Mouse (Mus musculus): ENCODE results near the gene Slc23a2. TPM values are rescaled to one million over a fixed set of nuclear protein-coding genes. Genes with fewer than 3 reads are reported as not detected.
A peak's percentile ranks its signal among the peaks of the same experiment; 100 is the strongest.

The Slc23a2 gene
- total RNA-seq, 2 experiments from 2014 or later = 125 to 132 TPM

DNA sequence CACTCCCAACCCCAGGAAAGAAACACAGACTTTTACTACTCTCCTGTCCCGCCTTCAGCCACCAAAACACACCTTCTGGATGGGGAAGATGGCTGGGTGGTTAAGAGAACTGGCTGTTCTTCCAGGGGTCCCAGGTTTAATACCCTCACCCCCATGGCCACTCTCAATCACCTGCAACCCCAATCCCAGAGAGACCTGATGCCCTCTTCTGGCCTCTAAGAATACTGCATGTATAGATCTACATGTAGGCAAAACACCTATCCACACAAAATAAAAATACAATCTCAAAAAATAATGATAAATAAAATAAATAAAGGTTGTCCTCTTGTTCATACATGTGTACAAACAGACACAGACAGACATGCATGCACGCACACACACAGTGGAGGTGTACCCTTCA, 5.8 kb downstream of the Slc23a2 start:
- intact Hi-C loops (cut with DNase I) = no loop called here
- DNase-seq (ENCODE audit: low spot score in 2 of 2) = no peak

DNA sequence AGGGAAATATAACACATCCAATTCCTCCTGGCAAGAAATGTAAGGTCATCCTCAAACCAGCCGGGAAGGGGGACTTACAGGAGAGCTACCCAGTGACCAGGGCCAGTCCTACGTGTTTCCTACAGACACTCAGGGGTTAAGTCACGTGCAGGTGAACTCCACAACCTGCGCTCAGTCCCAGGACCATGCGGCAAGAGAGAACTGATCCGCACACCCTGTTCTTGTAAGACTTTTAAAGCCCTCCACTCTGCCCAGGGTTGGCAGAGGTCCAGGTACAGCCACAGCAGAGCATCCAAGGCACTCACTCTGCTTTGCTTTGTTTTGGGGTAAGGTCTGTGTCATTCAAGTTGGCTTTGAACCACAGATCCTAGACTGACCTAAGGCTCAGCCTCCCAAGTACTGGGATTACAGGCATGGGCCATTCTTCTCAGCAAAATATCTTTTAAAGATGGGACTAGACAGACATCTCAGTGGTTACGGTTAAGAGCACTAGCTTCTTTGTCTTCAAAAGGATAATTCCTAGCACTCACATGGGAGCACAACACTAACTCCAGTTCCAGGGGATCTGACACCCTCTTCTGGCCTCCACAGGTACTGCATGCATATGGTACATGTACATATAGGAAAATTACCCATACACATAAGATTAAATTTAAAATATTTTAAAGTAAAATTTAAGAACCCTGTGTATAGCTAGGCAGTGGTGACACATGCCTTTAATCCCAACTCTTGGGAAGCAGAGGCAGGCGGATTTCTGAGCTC, 8.9 kb downstream of the Slc23a2 start:
- peak; percentile 57 to 76 for DNase-seq (ENCODE audit: low spot score in 2 of 2)

DNA sequence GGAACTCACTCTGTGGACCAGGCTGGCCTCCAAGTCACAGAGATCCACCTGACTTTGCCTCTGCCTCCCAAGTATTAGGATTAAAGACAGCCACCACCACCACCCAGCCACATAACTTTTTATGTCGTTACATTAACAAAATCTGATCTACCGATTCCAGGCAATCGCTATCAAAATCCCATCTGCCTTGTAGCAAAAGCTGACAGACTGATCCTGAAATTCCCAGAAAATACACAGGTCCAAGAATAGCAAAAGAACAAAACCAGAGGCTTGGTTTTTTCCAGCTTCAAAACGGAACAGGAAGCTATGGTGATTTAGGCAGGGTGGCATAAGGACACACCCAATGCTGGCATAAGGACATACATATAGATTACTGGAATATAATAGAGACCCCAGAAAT, 10.2 kb downstream of the Slc23a2 start:
- DNase-seq (ENCODE audit: low spot score in 2 of 2) = no peak

More for the DNA sequence above, 8.9 kb downstream of the Slc23a2 start:
- intact Hi-C loops (cut with DNase I) = no loop called here

DNA sequence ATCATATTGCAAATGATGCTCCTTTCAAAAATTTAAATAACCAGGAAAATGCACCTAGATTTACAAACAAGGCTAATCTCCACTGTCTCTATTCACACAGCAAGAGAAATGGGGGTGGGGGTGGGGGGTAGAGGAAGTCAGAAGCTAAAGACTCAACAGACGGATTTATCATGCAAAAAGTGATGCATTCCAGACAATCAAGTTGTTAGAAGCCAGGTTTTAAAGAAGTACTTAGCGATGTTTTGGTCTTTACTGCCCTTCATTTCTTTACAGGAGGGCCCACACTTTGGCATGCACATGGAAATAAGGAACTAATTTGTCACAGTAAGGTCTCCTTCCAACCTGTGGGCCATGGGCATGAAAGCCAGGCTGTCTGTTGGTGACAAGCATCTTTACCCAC, 11.5 kb downstream of the Slc23a2 start:
- DNase-seq (ENCODE audit: low spot score in 2 of 2) = no peak
- intact Hi-C loops (cut with DNase I) = no loop called here

More for the DNA sequence above, 10.2 kb downstream of the Slc23a2 start:
- intact Hi-C loops (cut with DNase I) = no loop called here

DNA sequence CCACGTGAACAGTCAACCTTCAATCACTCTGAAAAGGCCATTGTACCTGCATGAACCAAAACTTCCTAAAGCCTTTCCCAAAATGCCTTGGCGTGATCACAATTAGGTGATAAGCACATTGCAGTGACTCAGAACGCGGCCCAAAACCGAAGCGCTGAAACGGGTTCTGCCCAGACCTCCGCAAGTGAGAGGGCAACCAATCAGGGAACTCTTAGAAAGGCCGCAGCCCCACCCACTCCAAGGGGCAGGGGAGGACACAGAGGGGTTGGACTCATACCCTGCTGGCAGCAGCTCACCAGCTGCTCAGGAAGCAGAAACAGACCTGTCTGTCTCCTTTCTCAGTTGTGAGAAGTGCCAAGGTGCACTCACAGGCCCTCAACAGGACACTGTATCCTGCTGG, 13.6 kb downstream of the Slc23a2 start:
- no peak for DNase-seq (ENCODE audit: low spot score in 2 of 2)

GRCm38 (mm10) chr2:132129980-132130379, 14.9 kb downstream of the Slc23a2 start:
- no peak for DNase-seq (ENCODE audit: low spot score in 2 of 2)
- intact Hi-C loops (cut with DNase I) = no loop called here

More for the DNA sequence above, 13.6 kb downstream of the Slc23a2 start:
- intact Hi-C loops (cut with DNase I) = no loop called here

GRCm38 (mm10) chr2:132129247-132129646, 15.7 kb downstream of the Slc23a2 start:
- no peak for DNase-seq (ENCODE audit: low spot score in 2 of 2)
- intact Hi-C loops (cut with DNase I) = no loop called here

- no peak for DNase-seq (ENCODE audit: low spot score in 2 of 2)
- intact Hi-C loops (cut with DNase I) = no loop called here
Observed at GRCm38 (mm10) chr2:132127904-132128303, 17.0 kb downstream of the Slc23a2 start.

GRCm38 (mm10) chr2:132126292-132126691, 18.6 kb downstream of the Slc23a2 start:
- DNase-seq (ENCODE audit: low spot score in 2 of 2) = no peak
- intact Hi-C loops (cut with DNase I) = no loop called here

DNA sequence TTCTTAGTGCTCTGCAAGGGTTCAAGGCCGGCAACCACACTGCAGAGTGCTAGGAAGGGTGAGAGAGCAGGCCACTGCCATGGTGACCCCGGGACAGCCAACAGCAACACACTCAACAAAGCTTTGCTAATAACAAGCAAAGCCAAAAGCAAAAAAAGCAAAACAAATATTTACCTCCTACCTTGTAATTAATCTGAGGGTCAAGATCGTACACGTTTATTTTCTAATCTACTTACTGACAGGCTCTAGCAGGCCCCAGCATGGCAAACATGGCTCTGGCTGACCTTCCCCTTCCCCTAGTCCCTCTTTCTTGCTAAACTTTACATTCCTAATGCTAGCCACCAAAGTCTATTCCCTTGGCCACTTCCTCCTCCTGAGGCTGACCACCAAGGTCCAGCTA, 21.8 kb downstream of the Slc23a2 start:
- intact Hi-C loops (cut with DNase I) = no loop called here
- DNase-seq (ENCODE audit: low spot score in 2 of 2) = no peak

GRCm38 (mm10) chr2:132121050-132121449, 23.9 kb downstream of the Slc23a2 start:
- DNase-seq (ENCODE audit: low spot score in 2 of 2) = no peak
- intact Hi-C loops (cut with DNase I) = no loop called here

GRCm38 (mm10) chr2:132118646-132119045, 26.3 kb downstream of the Slc23a2 start:
- no peak for DNase-seq (ENCODE audit: low spot score in 2 of 2)
- intact Hi-C loops (cut with DNase I) = no loop called here

GRCm38 (mm10) chr2:132115936-132116335, 29.0 kb downstream of the Slc23a2 start:
- intact Hi-C loops (cut with DNase I) = no loop called here

GRCm38 (mm10) chr2:132115344-132115743, 29.6 kb downstream of the Slc23a2 start:
- no peak for DNase-seq (ENCODE audit: low spot score in 2 of 2)
- intact Hi-C loops (cut with DNase I) = no loop called here

More at GRCm38 (mm10) chr2:132115936-132116335, 29.0 kb downstream of the Slc23a2 start:
- no peak for DNase-seq (ENCODE audit: low spot score in 2 of 2)

DNA sequence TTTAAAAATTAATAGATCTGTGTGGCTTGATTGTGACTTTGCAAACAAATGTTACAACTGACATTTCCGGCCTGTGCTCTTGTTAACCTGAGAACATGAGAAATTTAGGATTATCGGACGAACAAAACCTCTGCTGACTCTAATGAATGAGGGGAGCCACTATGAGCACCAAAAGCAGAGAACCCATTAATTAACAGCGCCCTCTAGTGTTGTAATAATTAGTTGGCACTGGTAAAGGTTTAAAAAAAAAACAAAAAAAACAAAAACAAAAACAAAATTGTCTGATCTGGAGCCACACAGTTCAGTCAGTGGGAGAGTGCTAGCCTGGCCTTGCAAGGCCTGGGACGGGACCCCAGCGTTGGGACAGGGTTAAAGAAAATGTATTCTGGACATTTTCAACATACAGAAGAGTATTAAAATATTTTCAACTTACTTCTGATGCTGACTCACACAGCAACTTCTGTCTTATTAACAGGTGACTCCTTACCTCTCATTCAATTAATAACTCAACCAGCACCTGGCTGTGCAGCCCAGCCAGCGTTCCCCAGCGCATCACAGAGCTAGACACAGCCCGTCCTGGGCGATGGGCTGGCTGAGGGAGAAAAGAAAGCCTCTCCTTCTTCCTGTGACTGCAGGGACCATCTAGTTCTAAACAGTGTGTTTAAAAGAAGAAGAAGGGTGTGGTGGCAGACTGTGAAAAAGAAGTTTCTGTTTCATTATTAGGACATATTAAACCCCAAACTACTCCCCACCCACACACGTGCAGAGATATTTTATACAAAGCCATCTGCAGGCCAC, 30.7 kb downstream of the Slc23a2 start:
- intact Hi-C loops (cut with DNase I) = loop anchor here (5.0 kb wide), 1 partner anchor 132 kb away; no protein-coding TSS in a partner anchor
- DNase-seq (ENCODE audit: low spot score in 2 of 2) = peak in 1 of 2 experiments; percentile 32

GRCm38 (mm10) chr2:132112319-132112718, 32.6 kb downstream of the Slc23a2 start:
- intact Hi-C loops (cut with DNase I) = loop anchor here (5.0 kb wide), 1 partner anchor 130 kb away; no protein-coding TSS in a partner anchor

DNA sequence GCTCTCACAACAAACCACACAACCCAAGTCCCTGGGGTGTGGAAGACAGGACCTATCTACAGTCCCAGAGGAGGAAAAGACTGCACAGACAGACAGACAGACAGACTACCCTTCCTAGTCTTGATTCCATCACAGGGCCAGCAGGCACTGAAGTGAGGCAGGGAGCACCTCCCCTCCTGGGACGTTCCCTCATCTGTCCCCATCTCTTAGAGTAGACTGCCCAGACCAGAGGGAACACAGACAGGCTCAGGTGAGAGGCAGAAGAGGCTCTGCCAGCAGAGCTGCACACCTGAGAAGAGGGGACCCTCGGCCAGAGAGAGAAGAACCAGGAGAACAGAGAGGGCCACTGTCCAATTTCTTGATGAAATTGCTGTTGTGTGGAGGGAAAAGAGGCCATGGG, 33.0 kb downstream of the Slc23a2 start:
- DNase-seq (ENCODE audit: low spot score in 2 of 2) = no peak
- intact Hi-C loops (cut with DNase I) = loop anchor here (5.0 kb wide), 1 partner anchor 130 kb away; no protein-coding TSS in a partner anchor

More at GRCm38 (mm10) chr2:132112319-132112718, 32.6 kb downstream of the Slc23a2 start:
- no peak for DNase-seq (ENCODE audit: low spot score in 2 of 2)

DNA sequence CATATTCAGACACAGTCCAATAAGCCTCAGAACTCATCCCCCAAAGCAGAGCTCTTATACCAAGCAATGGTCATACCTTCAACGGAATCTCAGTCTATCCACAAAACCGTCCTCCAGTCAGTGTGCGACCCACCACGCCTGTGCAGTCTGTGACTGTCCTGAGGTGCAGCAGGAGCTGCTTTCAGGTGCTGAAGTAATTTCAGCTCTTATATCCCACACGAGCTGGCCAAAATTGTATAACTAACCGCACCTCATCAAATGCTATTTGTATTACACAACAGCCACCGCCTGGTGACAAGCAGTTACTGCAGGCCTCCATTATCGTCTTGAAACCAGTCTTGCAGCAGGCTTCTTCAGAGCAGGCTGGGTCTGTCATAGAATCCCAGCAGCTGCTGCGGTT, 33.6 kb downstream of the Slc23a2 start:
- intact Hi-C loops (cut with DNase I) = loop anchor here (5.0 kb wide), 1 partner anchor 129 kb away; no protein-coding TSS in a partner anchor
- peak; percentile 79 to 92 for DNase-seq (ENCODE audit: low spot score in 2 of 2)

DNA sequence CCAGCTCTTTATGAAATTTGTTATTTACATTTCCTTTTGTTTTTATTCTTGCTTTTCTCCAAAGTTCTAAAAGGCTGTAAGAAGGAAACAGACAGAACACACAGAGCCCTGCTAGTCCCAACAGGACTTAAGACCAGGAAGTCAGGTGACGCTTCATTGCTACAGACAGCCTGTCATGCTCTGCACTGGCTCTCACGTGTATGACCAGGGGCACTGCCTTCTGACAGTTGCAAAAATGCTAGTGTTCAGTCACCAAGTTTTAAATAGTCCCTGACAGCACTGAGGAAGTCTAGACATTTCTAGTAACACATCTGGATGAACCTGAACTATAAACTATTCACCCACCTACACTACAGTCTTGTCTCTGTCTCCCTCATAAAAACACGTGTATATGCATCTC, 34.2 kb downstream of the Slc23a2 start:
- intact Hi-C loops (cut with DNase I) = loop anchor here (5.0 kb wide), 1 partner anchor 128 kb away; no protein-coding TSS in a partner anchor
- DNase-seq (ENCODE audit: low spot score in 2 of 2) = peak in 1 of 2 experiments; percentile 60

DNA sequence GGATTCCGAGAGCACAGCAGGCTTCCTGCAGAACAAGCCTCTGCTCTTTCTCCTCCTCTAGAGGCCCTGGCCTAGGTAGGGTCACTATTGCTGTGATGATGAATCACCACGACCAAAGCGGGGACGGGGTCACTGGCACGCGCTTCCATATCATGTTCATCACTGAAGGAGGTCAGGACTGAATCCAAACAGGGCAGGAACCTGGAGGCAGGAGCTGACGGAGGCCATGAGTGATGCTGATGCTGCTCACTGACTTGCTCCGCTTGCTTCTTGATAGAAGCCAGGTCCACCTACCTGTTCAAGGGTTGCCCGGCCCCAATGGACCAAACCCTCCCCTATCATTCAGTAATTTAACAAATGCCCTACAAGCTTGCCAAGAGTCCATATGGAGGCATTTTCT, 35.9 kb downstream of the Slc23a2 start:
- no peak for DNase-seq (ENCODE audit: low spot score in 2 of 2)
- intact Hi-C loops (cut with DNase I) = no loop called here
